Mouse (Mus musculus) forebrain, embryonic 11.5 days (tissue): ENCODE results near the gene Igfals. TPM values are rescaled to one million over a fixed set of nuclear protein-coding genes. Genes with fewer than 3 reads are reported as not detected.
A peak's percentile ranks its signal among the peaks of the same experiment; 100 is the strongest.

Experiments
- ATAC-seq: fragments of 200-750 bp; cut with Nextera tagmentation; replicated peaks from 2 replicates; pipeline ENCODE4 v1.8.0; 2017; ENCODE audit warnings: moderate TSS enrichment; ENCODE audit not compliant: low FRiP score
- DNase-seq: peaks from one replicate; pipeline ENCODE4 v3.0.0-alpha.2; 2017; ENCODE audit warnings: low spot score
- H3K27ac ChIP-seq: fragments of 300-500 bp; sonication (generic); 2 replicates; pipeline ENCODE4 v1.5.1; 2014; ENCODE audit warnings: low read depth, low read length
- H3K27me3 ChIP-seq: fragments of 300-500 bp; sonication (generic); 2 replicates; pipeline ENCODE4 v1.6.1; 2014; ENCODE audit warnings: mild to moderate bottlenecking, low read length, mixed read lengths; ENCODE audit not compliant: control insufficient read depth, insufficient read depth
- H3K36me3 ChIP-seq: fragments of 300-500 bp; sonication (generic); 2 replicates; pipeline ENCODE4 v1.6.1; 2014; ENCODE audit warnings: mild to moderate bottlenecking, low read length, moderate library complexity, mixed read lengths; ENCODE audit not compliant: control insufficient read depth, insufficient read depth
- H3K4me1 ChIP-seq: fragments of 300-500 bp; sonication (generic); replicated peaks from 2 replicates; pipeline ENCODE4 v1.6.1; 2014; ENCODE audit warnings: low read length, mixed read lengths; ENCODE audit not compliant: control insufficient read depth, insufficient read depth
- H3K4me2 ChIP-seq: fragments of 300-500 bp; sonication (generic); 2 replicates; pipeline ENCODE4 v1.6.1; 2014; ENCODE audit warnings: low read depth, mild to moderate bottlenecking, low read length, moderate library complexity, mixed read lengths; ENCODE audit not compliant: severe bottlenecking
- H3K4me3 ChIP-seq: fragments of 300-500 bp; sonication (generic); 2 replicates; pipeline ENCODE4 v1.5.1; 2014; ENCODE audit warnings: low read depth, low read length
- H3K9ac ChIP-seq: fragments of 300-500 bp; sonication (generic); 2 replicates; pipeline ENCODE4 v1.6.1; 2014; ENCODE audit warnings: low read length
- H3K9me3 ChIP-seq: fragments of 300-500 bp; sonication (generic); 2 replicates; pipeline ENCODE4 v1.6.1; 2016; ENCODE audit warnings: low read length, mixed read lengths; ENCODE audit not compliant: control insufficient read depth
- WGBS: fragments of 180-500 bp; shearing (Covaris S2); extraction: QIAGEN DNeasy Blood & Tissue Kit; methylation state at CpG from one replicate; pipeline ENCODE4 v1.1.7; 2014; 5-methylcytosine and 5-hydroxymethylcytosine counted together
- polyA plus RNA-seq: library from polyadenylated mRNA; unstranded; fragments of >200 nt; fragmentation: Nextera tagmentation; extraction: Ambion mirVana; gene quantifications from 2 replicates; pipeline ENCODE4 v1.2.1, GENCODE M21; 2014

Igfals gene
- polyA plus RNA-seq, 1 experiment from 2014 or later = not detected

DNA sequence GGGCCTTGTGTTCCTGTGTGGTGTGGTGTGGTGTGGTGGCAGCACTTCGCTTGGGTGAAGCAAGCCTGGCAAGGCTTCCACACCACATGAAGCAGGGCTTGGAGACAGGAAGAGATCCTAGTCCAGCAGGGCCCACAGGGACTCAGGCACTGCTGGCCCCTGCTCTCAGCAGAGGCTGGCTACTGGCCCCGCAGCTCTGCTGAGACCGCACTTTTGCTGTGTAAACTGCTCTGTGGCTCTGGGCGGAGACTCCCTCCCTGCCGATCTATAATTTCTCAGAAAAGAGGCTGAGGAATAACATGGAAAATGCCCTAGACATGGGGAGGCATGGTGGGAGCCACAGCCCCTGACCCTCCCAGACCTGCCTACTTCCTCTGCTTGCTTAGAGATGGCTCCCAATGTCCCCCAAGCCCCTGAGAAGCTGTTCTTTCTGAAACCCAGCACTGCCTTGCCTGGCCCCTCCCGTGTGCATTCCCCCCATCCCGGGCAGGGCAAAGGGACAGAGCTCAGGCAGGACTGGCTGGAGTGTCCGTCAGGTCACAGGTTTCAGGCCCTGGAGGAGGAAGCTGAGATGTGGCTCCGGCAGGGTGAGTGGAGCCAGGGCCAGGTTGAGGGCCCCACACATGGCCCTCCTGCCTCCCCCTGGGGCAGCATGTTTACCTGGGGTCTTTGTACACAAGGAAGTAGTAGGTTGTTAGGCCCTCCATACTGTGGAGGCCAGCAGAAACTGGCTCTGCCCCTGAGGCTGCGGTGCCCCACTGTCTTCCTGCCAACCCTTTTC is 11.7 kb downstream of the Igfals start:
- Histone ChIP-seq H3K4me1 (no peaks in the 10 kb centered on the region), H3K27ac (no peak overlapping the region), H3K4me3 (no peak overlapping the region), H3K9me3 (no peaks in the 10 kb centered on the region), H3K9ac (no peak overlapping the region), H3K36me3 (no peaks in the 10 kb centered on the region), H3K4me2 (no peak overlapping the region), H3K27me3 (no peaks in the 10 kb centered on the region)
- WGBS = 69% methylated on average over 10 of the region's 10 CpGs
- DNase-seq (no peak), ATAC-seq (no peak)

DNA sequence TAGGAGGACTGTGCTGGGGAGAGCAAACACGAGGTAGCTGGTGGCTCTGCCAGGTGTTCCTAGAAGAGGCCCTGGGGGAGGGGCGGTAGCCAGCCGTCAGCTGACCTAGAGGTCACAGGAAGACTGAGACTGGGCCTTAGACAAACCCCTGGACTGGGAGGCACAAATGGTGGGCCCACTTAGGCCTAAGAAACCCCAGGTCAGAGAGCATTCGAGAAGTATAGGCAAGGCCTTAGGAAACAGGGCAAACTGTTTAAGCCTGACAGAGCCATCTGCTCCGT is 12.3 kb downstream of the Igfals start:
- Histone ChIP-seq H3K9me3 (no peaks in the 10 kb centered on the region), H3K36me3 (no peaks in the 10 kb centered on the region), H3K9ac (no peak overlapping the region), H3K4me2 (no peak overlapping the region), H3K4me3 (no peak overlapping the region), H3K4me1 (no peaks in the 10 kb centered on the region), H3K27me3 (no peaks in the 10 kb centered on the region), H3K27ac (no peak overlapping the region)
- no peak for DNase-seq
- no peak for ATAC-seq
- WGBS = 40% methylated on average over 5 of the region's 5 CpGs

DNA sequence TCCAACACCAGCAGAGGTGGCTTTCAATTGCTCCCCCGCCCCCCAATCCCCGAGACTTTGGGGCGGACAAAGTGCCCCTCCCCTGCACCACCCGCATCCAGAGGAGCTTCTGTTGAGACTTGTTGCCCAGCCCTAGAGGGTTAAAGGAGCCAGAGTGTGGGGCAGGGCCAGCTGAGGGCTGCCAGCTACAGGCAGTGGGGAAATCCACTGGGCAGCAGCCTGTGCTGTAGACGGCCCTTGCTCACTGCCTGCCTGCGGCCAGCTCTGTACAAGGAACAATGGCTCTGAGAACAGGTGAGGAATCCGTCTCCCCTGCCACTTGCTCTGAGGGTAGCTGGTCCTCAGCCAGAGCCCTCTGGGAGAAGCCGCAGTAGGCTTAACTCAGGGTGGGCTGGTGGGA is 12.7 kb downstream of the Igfals start:
- H3K4me1 ChIP-seq = no peaks in the 10 kb centered on the region
- no peak overlapping the region for H3K9ac ChIP-seq
- no peak overlapping the region for H3K4me2 ChIP-seq
- H3K27me3 ChIP-seq = no peaks in the 10 kb centered on the region
- ATAC-seq (no peak), DNase-seq (no peak)
- 78% methylated on average over 8 of the region's 8 CpGs for WGBS
- no peaks in the 10 kb centered on the region for H3K9me3 ChIP-seq
- no peak overlapping the region for H3K4me3 ChIP-seq
- H3K27ac ChIP-seq = no peak overlapping the region
- no peaks in the 10 kb centered on the region for H3K36me3 ChIP-seq

DNA sequence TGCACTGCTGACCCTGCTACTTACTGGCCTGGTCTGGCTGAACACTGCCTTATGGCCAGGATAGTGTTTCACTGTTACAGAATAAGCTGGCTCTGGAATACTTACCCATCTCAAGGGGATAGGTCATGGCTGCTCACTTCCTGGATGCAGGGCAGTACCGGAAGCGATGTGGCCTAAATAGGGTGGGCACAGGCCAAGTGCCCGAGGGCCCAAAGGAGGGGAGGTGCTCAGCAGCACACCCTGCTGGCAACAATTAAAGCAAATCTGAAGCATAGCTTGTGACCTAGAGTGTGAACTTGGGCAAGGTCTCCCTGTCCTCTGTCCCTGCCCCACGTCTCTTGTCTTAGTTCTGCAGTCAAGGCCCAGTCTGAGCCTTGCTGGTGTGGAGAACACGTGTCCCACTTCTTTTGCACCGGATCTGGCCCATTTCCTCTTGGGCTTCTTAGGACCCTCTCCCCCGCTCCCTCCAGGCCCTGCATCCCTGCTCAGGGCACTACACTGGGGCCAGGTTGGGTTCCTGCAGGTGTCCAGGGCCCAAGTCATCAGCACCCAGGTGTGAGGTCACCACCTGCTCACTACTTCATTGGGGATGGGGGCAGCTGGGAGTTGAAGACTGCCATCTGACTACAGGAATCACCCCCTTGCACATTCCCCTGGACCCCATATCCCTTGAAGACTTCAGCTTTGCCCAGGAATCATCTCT is 16.1 kb downstream of the Igfals start:
- DNase-seq (no peak), ATAC-seq (no peak)
- no peak overlapping the region for H3K4me3 ChIP-seq
- no peaks in the 10 kb centered on the region for H3K27me3 ChIP-seq
- H3K9ac ChIP-seq = no peak overlapping the region
- 64% methylated on average over 7 of the region's 7 CpGs for WGBS
- H3K27ac ChIP-seq = no peak overlapping the region
- H3K4me2 ChIP-seq = no peak overlapping the region
- no peaks in the 10 kb centered on the region for H3K36me3 ChIP-seq
- peaks cover 8% of the 10 kb centered on the region; the same call in 1 of the 2 replicates for H3K4me1 ChIP-seq
- H3K9me3 ChIP-seq = no peaks in the 10 kb centered on the region

DNA sequence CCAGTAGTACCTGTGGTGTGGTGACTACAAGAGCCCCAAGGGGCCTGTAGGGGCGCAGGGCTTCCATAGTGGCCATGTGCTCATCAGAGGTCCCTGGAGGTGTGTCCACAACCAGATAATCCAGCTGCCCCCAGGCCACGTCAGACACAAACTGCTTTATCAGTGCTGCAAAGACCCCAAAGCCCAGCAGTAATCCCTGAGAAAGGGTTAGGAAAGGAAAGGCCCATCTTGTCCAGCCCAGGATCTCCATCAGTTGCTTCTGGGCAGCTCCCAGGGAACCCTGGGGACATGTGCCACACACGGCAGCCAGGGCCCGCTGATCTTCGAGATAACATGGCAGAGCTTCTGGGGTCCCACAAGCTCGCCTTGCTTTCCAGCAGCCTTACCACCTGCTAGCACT is 18.6 kb downstream of the Igfals start:
- Histone ChIP-seq H3K27ac (no peak overlapping the region), H3K9ac (no peak overlapping the region), H3K4me3 (no peak overlapping the region), H3K4me1 (peaks cover 11% of the 10 kb centered on the region; the same call in 1 of the 2 replicates), H3K9me3 (no peaks in the 10 kb centered on the region), H3K4me2 (no peak overlapping the region), H3K27me3 (no peaks in the 10 kb centered on the region), H3K36me3 (no peaks in the 10 kb centered on the region)
- DNase-seq (no peak), ATAC-seq (no peak)
- WGBS = 86% methylated on average over 6 of the region's 6 CpGs

DNA sequence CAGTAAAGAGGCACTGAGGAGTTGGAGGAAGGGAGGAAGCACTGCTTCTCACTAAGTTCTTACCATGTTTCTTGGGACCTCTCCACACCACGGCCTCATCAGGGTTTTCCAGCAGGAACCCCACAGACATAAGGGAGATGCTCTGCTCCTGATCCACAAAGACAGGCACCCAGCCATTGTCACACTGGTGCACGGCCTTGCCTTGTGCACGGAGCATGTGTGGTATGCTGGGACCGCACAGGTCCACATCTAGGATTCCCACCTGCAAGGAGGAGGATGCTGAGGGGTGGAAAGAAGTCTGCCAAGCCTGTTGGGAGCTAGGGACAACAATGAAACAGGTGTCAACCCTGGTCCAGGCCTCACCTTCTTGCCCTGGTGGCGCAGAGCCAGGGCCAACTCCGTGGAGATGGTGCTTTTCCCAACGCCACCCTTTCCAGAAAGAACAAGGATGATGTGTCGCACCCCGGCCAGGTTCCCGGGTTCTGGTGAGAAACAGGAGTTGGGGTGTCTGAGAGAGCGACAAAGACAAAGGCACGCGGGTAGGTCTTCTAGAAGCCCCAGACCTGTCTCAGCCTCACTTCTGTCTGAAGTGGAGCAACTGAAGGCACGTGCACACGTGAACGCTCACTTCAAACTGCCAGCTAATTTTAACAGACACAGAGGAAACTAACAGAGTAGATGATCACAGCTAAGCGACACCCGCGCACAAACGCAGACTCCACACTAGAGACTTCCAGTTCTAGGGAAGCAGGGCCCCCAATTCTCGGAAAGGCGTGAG is 19.7 kb downstream of the Igfals start:
- Histone ChIP-seq H3K4me2 (peak overlapping the region; percentile 88), H3K4me3 (peak overlapping the region; percentile 87), H3K9ac (peak overlapping the region; percentile 53), H3K9me3 (no peaks in the 10 kb centered on the region), H3K36me3 (peaks cover 1% of the 10 kb centered on the region; the same call in 1 of the 2 replicates), H3K27me3 (no peaks in the 10 kb centered on the region), H3K4me1 (peaks cover 11% of the 10 kb centered on the region; the same call in 1 of the 2 replicates), H3K27ac (no peak overlapping the region)
- ATAC-seq (no peak), DNase-seq (no peak)
- 26% methylated on average over 22 of the region's 22 CpGs for WGBS

DNA sequence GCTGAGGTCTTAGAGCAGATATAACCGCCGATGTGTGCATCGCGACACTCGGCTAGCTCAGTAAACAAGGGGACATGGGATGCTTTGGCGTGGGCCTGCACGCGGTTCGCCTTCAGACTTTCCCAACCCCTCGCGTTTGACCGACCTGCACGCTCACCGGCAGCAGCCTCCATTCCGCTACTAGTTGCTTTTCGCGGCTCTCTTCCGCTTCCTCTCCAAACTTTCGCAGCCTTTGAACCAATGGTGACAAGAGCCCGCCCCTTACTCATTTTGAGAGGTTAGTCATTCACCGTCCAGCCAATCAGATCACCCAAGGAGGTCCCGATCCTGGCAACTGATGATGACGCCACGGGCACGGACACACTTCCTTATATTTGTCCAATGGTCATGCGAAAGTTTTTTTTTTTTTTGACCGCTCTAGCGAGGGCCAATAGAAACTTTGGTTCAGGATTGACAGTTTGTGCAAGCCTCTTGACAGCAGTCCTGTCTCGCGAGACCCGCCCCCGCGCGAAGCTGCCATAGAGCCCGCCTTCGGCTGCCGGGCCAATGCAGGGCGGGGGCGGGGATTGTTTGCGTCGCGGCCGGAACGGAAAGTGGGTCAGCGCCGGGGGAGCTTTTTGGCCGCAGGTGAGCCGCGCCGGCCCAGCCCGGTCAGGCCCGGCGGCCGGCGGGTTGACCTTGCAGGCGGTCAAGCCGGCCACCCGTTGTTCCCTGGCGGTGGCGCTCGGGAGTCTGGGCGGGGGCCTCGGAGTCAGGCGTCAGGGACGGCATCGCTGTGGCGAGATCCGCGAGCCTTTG is 20.5 kb downstream of the Igfals start, which contains the start of the genes Nubp2 and Spsb3:
Gene Nubp2 (minus strand): TSS at position 216 of the 798 bp plus-strand sequence.
Gene Spsb3 (plus strand): TSS at position 510 of the 798 bp plus-strand sequence.
- peak; percentile 97 for ATAC-seq
- peak; percentile 98 for DNase-seq
- Histone ChIP-seq H3K36me3 (peaks cover 8% of the 10 kb centered on the region; the same call in 1 of the 2 replicates), H3K9me3 (no peaks in the 10 kb centered on the region), H3K4me2 (peak within 1 kb of the TSS; percentile 96), H3K4me1 (peaks cover 11% of the 10 kb centered on the region; the same call in 1 of the 2 replicates), H3K27me3 (no peaks in the 10 kb centered on the region), H3K9ac (peak within 1 kb of the TSS; percentile 78), H3K4me3 (peak within 1 kb of the TSS; percentile 87), H3K27ac (no peak within 1 kb of the TSS)
- WGBS = under 1% methylated on average over 66 of the region's 69 CpGs

DNA sequence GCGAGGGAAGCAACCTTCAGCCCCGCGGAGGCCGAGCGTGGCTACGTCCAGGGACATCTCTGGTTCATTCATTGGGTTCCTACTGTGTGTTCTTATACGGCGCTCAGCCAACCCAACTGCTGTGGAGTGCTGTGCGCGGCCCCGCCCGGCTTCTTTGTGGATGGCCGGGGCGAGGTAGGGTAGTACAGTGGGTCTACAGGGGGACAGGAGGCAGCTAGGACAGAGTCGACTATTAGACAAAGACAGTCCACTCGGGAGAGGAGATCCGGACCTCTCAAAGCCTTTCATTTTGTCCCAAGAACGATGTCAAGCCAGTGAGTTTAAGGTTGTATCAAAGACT is 21.1 kb downstream of the Igfals start:
- WGBS = 1% methylated on average over 18 of the region's 18 CpGs
- ATAC-seq = peak; percentile 45
- Histone ChIP-seq H3K9me3 (no peaks in the 10 kb centered on the region), H3K4me2 (peak overlapping the region; percentile 96), H3K4me3 (peak overlapping the region; percentile 87), H3K27me3 (no peaks in the 10 kb centered on the region), H3K9ac (peak overlapping the region; percentile 78), H3K36me3 (peaks cover 8% of the 10 kb centered on the region; the same call in 1 of the 2 replicates), H3K27ac (no peak overlapping the region), H3K4me1 (peaks cover 11% of the 10 kb centered on the region; the same call in 1 of the 2 replicates)
- no peak for DNase-seq
